Mouse (Mus musculus) intestine, postnatal 0 days (tissue): ENCODE measurements around the gene Kcnq5. TPM values are rescaled to one million over a fixed set of nuclear protein-coding genes. Genes with fewer than 3 reads are reported as not detected.
"Not testable (repeated sequence)": the region's sequence is repeated elsewhere in the genome, so short reads cannot be mapped to it uniquely, and the experiment has no call there.

Source experiments
- ATAC-seq: fragments of 200-750 bp; cut with Nextera tagmentation; 2 replicates; pipeline ENCODE4 v1.8.0; 2017; ENCODE audit warnings: mild to moderate bottlenecking, moderate TSS enrichment, moderate library complexity
- H3K27ac ChIP-seq: fragments of 300-500 bp; sonication (generic); 2 replicates; pipeline ENCODE4 v1.5.1; 2014; ENCODE audit warnings: mild to moderate bottlenecking, low read depth, low read length, moderate library complexity
- H3K27me3 ChIP-seq: fragments of 300-500 bp; sonication (generic); replicated peaks from 2 replicates; pipeline ENCODE4 v1.6.1; 2014; ENCODE audit warnings: low read length, mixed read lengths; ENCODE audit not compliant: control insufficient read depth, insufficient read depth
- H3K36me3 ChIP-seq: fragments of 300-500 bp; sonication (generic); 2 replicates; pipeline ENCODE4 v1.6.1; 2014; ENCODE audit warnings: mild to moderate bottlenecking, moderate library complexity; ENCODE audit not compliant: control insufficient read depth, insufficient read depth
- H3K4me1 ChIP-seq: fragments of 300-500 bp; sonication (generic); replicated peaks from 2 replicates; pipeline ENCODE4 v1.6.1; 2014; ENCODE audit warnings: antibody characterized with exemption, low read length, mixed read lengths; ENCODE audit not compliant: control insufficient read depth, insufficient read depth
- H3K4me2 ChIP-seq: fragments of 300-500 bp; sonication (generic); replicated peaks from 2 replicates; pipeline ENCODE4 v1.6.1; 2014; ENCODE audit warnings: low read depth, mild to moderate bottlenecking, moderate library complexity
- H3K4me3 ChIP-seq: fragments of 300-500 bp; sonication (generic); 2 replicates; pipeline ENCODE4 v1.5.1; 2014; ENCODE audit warnings: low read depth, low read length
- H3K9ac ChIP-seq: fragments of 300-500 bp; sonication (generic); 2 replicates; pipeline ENCODE4 v1.6.1; 2014; ENCODE audit warnings: mild to moderate bottlenecking, low read depth, low read length
- H3K9me3 ChIP-seq: fragments of 300-500 bp; sonication (generic); 2 replicates; pipeline ENCODE4 v1.6.1; 2016; ENCODE audit warnings: mixed run types; ENCODE audit not compliant: control insufficient read depth
- CTCF ChIP-seq: sonication (generic); IDR thresholded peaks from 2 replicates; pipeline ENCODE4 v1.5.1; 2016; ENCODE audit warnings: low read depth, mild to moderate bottlenecking, control low read depth, antibody characterized with exemption, moderate library complexity
- WGBS: fragments of 180-500 bp; shearing (Covaris S2); extraction: QIAGEN DNeasy Blood & Tissue Kit; methylation state at CpG from one replicate; pipeline ENCODE4 v1.1.7; 2014; 5-methylcytosine and 5-hydroxymethylcytosine counted together
- polyA plus RNA-seq: library from polyadenylated mRNA; unstranded; fragments of >200 nt; fragmentation: Nextera tagmentation; extraction: Ambion mirVana; gene quantifications from 2 replicates; pipeline ENCODE4 v1.2.1, GENCODE M21; 2015

Gene Kcnq5
- polyA plus RNA-seq, 1 experiment from 2014 or later, result 0.40 TPM

DNA sequence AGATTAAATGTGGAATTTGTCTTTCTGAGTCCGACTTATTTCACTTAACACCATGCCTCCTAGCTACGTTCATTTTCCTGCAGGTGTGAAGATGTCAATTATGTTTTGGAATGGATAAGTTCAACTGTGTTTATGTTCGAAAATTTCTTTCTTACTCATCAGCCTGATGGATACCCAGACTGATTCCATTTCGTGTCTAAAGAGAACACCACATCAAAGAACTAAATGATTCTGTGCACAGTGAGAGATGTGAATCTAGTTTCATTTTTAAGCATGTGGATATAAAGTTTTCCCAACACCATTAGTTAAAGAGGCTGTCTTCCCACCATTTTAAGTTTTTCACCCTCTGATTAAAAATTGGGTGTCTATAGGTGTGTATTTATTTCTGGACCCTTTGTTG, 357.7 kb downstream of the Kcnq5 start:
- 69% methylated on average over 4 of the region's 4 CpGs for WGBS
- no peak overlapping the region for H3K4me3 ChIP-seq
- no peaks in the 10 kb centered on the region for H3K36me3 ChIP-seq
- no peak for ATAC-seq
- H3K4me2 ChIP-seq, result no peak overlapping the region
- no peaks in the 10 kb centered on the region for H3K27me3 ChIP-seq
- no peaks in the 10 kb centered on the region for H3K9me3 ChIP-seq
- no peaks in the 10 kb centered on the region for H3K4me1 ChIP-seq
- H3K27ac ChIP-seq, result no peak overlapping the region
- H3K9ac ChIP-seq, result no peak overlapping the region
- no peak for TF ChIP-seq CTCF

- Histone ChIP-seq H3K27ac (no peak overlapping the region), H3K4me3 (no peak overlapping the region), H3K4me1 (no peaks in the 10 kb centered on the region), H3K36me3 (no peaks in the 10 kb centered on the region), H3K9me3 (no peaks in the 10 kb centered on the region), H3K9ac (no peak overlapping the region), H3K4me2 (no peak overlapping the region), H3K27me3 (no peaks in the 10 kb centered on the region)
- no peak for ATAC-seq
- TF ChIP-seq CTCF, result no peak
Observed at GRCm38 (mm10) chr1:21602567-21602966, 359.2 kb downstream of the Kcnq5 start.

GRCm38 (mm10) chr1:21600606-21601005, 361.1 kb downstream of the Kcnq5 start:
- Histone ChIP-seq H3K27me3 (no peaks in the 10 kb centered on the region), H3K36me3 (no peaks in the 10 kb centered on the region), H3K9me3 (no peaks in the 10 kb centered on the region), H3K4me2 (no peak overlapping the region), H3K4me3 (no peak overlapping the region), H3K9ac (no peak overlapping the region), H3K4me1 (no peaks in the 10 kb centered on the region), H3K27ac (no peak overlapping the region)
- no peak for TF ChIP-seq CTCF
- 81% methylated on average over 4 of the region's 4 CpGs for WGBS
- no peak for ATAC-seq

DNA sequence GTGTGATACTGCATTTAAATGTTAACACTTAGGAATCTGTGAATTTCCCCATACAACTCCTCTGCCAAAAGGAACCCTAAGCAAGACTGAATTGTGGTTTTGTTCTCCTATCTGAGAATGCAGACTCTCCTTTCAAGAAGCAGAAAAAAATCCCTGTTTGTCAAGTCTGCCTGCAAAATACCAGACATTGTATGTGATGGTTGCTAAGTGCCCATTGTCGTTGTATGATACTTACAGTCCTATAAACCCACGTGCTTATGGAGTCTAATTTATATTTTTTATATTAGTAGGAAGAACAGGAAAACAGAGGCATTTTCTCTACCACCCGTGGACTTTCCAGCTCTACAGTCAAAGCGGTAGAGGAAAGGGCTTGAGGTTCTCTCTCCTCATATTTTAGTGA, 367.9 kb downstream of the Kcnq5 start:
- no peaks in the 10 kb centered on the region for H3K36me3 ChIP-seq
- no peak for ATAC-seq
- WGBS, result 59% methylated on average over 4 of the region's 4 CpGs
- no peak overlapping the region for H3K4me3 ChIP-seq
- H3K9ac ChIP-seq, result no peak overlapping the region
- H3K4me1 ChIP-seq, result no peaks in the 10 kb centered on the region
- H3K4me2 ChIP-seq, result no peak overlapping the region
- no peak for TF ChIP-seq CTCF
- no peaks in the 10 kb centered on the region for H3K27me3 ChIP-seq
- H3K27ac ChIP-seq, result no peak overlapping the region
- H3K9me3 ChIP-seq, result no peaks in the 10 kb centered on the region

- WGBS, result 89% methylated on average over 2 of the region's 2 CpGs
- not testable (repeated sequence) for H3K27ac ChIP-seq, H3K4me2 ChIP-seq, H3K36me3 ChIP-seq, ATAC-seq, H3K9ac ChIP-seq, H3K27me3 ChIP-seq, H3K4me3 ChIP-seq, H3K9me3 ChIP-seq, H3K4me1 ChIP-seq
Observed at GRCm38 (mm10) chr1:21567397-21567796, 394.3 kb downstream of the Kcnq5 start.

DNA sequence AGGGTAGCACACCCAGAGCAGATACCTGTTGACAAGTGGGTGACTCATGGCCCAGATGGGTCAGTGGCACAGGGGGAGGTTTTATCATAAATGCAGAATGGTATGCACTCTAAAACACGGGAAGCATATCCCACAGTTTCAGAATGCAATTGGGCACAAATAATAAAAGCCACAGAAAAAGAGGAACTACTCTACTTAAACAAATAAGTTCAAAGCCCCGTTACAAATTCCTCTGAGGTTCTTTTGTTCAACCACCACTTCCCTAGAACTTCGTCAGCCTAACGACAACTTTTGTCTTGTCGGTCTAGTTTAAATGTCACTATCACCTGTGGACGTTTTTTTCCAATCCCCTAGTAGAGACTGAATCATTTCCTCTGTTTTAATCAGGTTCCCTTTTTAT, 407.1 kb downstream of the Kcnq5 start:
- Histone ChIP-seq H3K4me1 (no peaks in the 10 kb centered on the region), H3K36me3 (no peaks in the 10 kb centered on the region), H3K4me3 (no peak overlapping the region), H3K27ac (no peak overlapping the region), H3K27me3 (no peaks in the 10 kb centered on the region), H3K9ac (no peak overlapping the region), H3K4me2 (no peak overlapping the region), H3K9me3 (no peaks in the 10 kb centered on the region)
- no peak for ATAC-seq
- TF ChIP-seq CTCF, result no peak
- 74% methylated on average over 6 of the region's 6 CpGs for WGBS

GRCm38 (mm10) chr1:21552715-21553114, 409.0 kb downstream of the Kcnq5 start:
- no peaks in the 10 kb centered on the region for H3K4me1 ChIP-seq
- no peaks in the 10 kb centered on the region for H3K9me3 ChIP-seq
- ATAC-seq, result no peak
- TF ChIP-seq CTCF, result no peak
- H3K27me3 ChIP-seq, result no peaks in the 10 kb centered on the region
- H3K9ac ChIP-seq, result no peak overlapping the region
- 92% methylated on average over 2 of the region's 2 CpGs for WGBS
- no peak overlapping the region for H3K27ac ChIP-seq
- no peak overlapping the region for H3K4me3 ChIP-seq
- H3K4me2 ChIP-seq, result no peak overlapping the region
- no peaks in the 10 kb centered on the region for H3K36me3 ChIP-seq
